Mouse (Mus musculus): ENCODE results near the gene Olfr1535. TPM values are rescaled to one million over a fixed set of nuclear protein-coding genes. Genes with fewer than 3 reads are reported as not detected.

Gene Olfr1535
- not detected in 4 replicates for total RNA-seq (2023)

GRCm38 (mm10) chr13:21559793-21560192 lies at the start of gene Olfr1535:
Olfr1535 (minus strand) TSS chr13:21559893.

GRCm38 (mm10) chr13:21581659-21582058 lies 22.0 kb upstream of the Olfr1535 start, which contains the start of gene Olfr1364:
Olfr1364 (minus strand) TSS chr13:21581759.

GRCm38 (mm10) chr13:21542708-21543107 lies 17.0 kb downstream of the Olfr1535 start, which contains the start of gene Olfr1366:
Olfr1366 (minus strand) TSS chr13:21542808.

GRCm38 (mm10) chr13:21530781-21531201 lies 28.9 kb downstream of the Olfr1535 start, which contains the start of gene Zkscan8:
Zkscan8 (minus strand) TSS chr13:21531120.

Other genes starting within 250 kb of the Olfr1535 start
- gene Gpx6, start 247.8 kb downstream of the Olfr1535 start, total RNA-seq (2023): not detected in 4 replicates
- not detected in 4 replicates for gene Olfr1367, start 213.0 kb downstream of the Olfr1535 start, total RNA-seq (2023)
- 0.75 to 1.9 TPM (median 1.4 TPM) in 4 replicates for gene Zscan12, start 197.1 kb downstream of the Olfr1535 start, total RNA-seq (2023)
- gene Zkscan3, start 157.1 kb downstream of the Olfr1535 start, total RNA-seq (2023): 49.3 to 57.9 TPM (median 53.2 TPM) in 4 replicates
- 0.36 to 0.76 TPM (median 0.46 TPM) in 3 of 4 replicates, not detected in the other for gene Pgbd1, start 118.8 kb downstream of the Olfr1535 start, total RNA-seq (2023)
- 36.6 to 38.1 TPM (median 37.6 TPM) in 4 replicates for gene Zscan26, start 106.2 kb downstream of the Olfr1535 start, total RNA-seq (2023)
- gene Nkapl, start 91.4 kb downstream of the Olfr1535 start, total RNA-seq (2023): not detected in 4 replicates
- gene Zkscan4, start 81.0 kb downstream of the Olfr1535 start, total RNA-seq (2023): not detected in 4 replicates
- gene Gm10065, start 80.5 kb downstream of the Olfr1535 start, total RNA-seq (2023): not detected in 4 replicates
- gene AK157302, start 64.7 kb downstream of the Olfr1535 start, total RNA-seq (2023): 6.7 to 8.4 TPM (median 7.2 TPM) in 4 replicates
- gene Gm11273, start 58.5 kb downstream of the Olfr1535 start, total RNA-seq (2023): 10.4 to 24.0 TPM (median 18.4 TPM) in 4 replicates
- gene Zkscan8, start 28.8 kb downstream of the Olfr1535 start, total RNA-seq (2023): 7.7 to 11.4 TPM (median 10.3 TPM) in 4 replicates
- not detected in 4 replicates for gene Olfr1366, start 17.1 kb downstream of the Olfr1535 start, total RNA-seq (2023)
- gene Olfr1364, start 21.9 kb upstream of the Olfr1535 start, total RNA-seq (2023): not detected in 4 replicates
- gene Olfr1362, start 54.1 kb upstream of the Olfr1535 start, total RNA-seq (2023): not detected in 4 replicates
- gene Olfr11, start 82.6 kb upstream of the Olfr1535 start, total RNA-seq (2023): not detected in 4 replicates
- not detected in 4 replicates for gene Olfr1361, start 103.5 kb upstream of the Olfr1535 start, total RNA-seq (2023)
- gene Olfr1360, start 117.5 kb upstream of the Olfr1535 start, total RNA-seq (2023): not detected in 4 replicates
- not detected in 4 replicates for gene Olfr1359, start 138.2 kb upstream of the Olfr1535 start, total RNA-seq (2023)
- 60.5 to 95.6 TPM (median 91.5 TPM) in 4 replicates for gene Hist1h2bl, start 156.2 kb upstream of the Olfr1535 start, total RNA-seq (2023)
- gene Hist1h2ai, start 156.5 kb upstream of the Olfr1535 start, total RNA-seq (2023): 86.2 to 128 TPM (median 105 TPM) in 4 replicates
- gene Hist1h3h, start 157.8 kb upstream of the Olfr1535 start, total RNA-seq (2023): 124 to 146 TPM (median 132 TPM) in 4 replicates
- gene Hist1h2bm, start 162.2 kb upstream of the Olfr1535 start, total RNA-seq (2023): 7.8 to 14.0 TPM (median 11.2 TPM) in 4 replicates
- 13.5 to 16.8 TPM (median 15.9 TPM) in 4 replicates for gene Hist1h4j, start 175.2 kb upstream of the Olfr1535 start, total RNA-seq (2023)
- 235 to 385 TPM (median 353 TPM) in 4 replicates for gene Hist1h4k, start 190.6 kb upstream of the Olfr1535 start, total RNA-seq (2023)
- 33.5 to 52.3 TPM (median 43.6 TPM) in 4 replicates for gene Hist1h2ak, start 193.9 kb upstream of the Olfr1535 start, total RNA-seq (2023)
- 76.0 to 118 TPM (median 87.0 TPM) in 4 replicates for gene Hist1h2bn, start 194.2 kb upstream of the Olfr1535 start, total RNA-seq (2023)
- gene Hist1h1b, start 220.7 kb upstream of the Olfr1535 start, total RNA-seq (2023): 55.1 to 70.5 TPM (median 62.8 TPM) in 4 replicates
- gene Hist1h3i, start 223.5 kb upstream of the Olfr1535 start, total RNA-seq (2023): 183 to 227 TPM (median 189 TPM) in 4 replicates
- gene Hist1h2an, start 227.3 kb upstream of the Olfr1535 start, total RNA-seq (2023): 30.2 to 44.7 TPM (median 33.5 TPM) in 4 replicates
- gene Hist1h2bp, start 227.6 kb upstream of the Olfr1535 start, total RNA-seq (2023): 32.1 to 51.1 TPM (median 41.4 TPM) in 4 replicates

Data from B cell, adult 62 days (primary cell).